Mouse (Mus musculus): ENCODE data around the gene Serpinb13.
"Not testable (repeated sequence)": the region's sequence is repeated elsewhere in the genome, so short reads cannot be mapped to it uniquely, and the experiment has no call there.

Gene Serpinb13

DNA sequence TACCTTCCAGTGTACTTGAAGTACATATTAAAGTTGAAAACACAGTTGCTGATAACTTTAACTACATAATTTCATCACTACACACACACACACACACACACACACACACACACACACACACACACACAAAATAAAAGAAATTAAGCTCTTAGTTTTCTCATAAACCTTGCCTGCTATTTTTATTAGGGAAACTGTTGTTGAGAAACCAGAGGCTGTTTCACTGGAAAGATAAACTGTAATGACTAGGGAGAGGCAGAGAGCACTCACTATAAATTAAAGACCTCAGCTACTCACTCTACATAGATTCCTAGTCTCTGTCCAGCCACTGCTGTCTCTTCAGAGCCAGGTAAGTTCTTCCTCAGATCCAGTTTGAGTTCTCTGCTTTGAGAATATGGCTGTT, at the start of gene Serpinb13:
Gene Serpinb13, plus strand, starts transcription at position 301 of the 400 bp plus-strand sequence.
- no peak for DNase-seq (ENCODE audit: low spot score in 2 of 2)

GRCm38 (mm10) chr1:106931954-106932353, 48.8 kb upstream of the Serpinb13 start:
- no peak for DNase-seq (ENCODE audit: low spot score in 2 of 2)

DNA sequence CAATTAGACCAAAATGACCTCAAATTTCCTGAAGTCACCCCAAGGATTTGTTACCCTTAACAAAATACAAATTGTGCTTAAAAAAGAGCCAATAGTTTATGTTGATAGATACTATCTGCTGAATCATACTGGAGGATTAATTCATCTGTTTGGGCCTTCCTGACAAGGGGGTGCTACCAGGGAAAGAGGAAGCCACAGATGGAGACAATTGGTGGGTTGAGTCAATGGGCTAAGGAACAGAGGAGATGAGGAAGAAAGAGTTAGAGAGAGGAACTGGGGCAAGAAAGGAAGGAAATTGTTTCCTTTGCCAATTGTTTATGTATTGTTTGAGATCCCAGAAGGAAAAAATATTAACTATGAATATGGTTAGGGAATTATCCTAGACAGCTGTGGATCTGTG, 47.1 kb upstream of the Serpinb13 start:
- no peak for DNase-seq (ENCODE audit: low spot score in 2 of 2)

- DNase-seq (ENCODE audit: low spot score in 2 of 2), result no peak
Measured at GRCm38 (mm10) chr1:106934265-106934664, 46.5 kb upstream of the Serpinb13 start, which contains the start of gene Serpinb12. Gene Serpinb12, plus strand, starts transcription at chr1:106934449.

GRCm38 (mm10) chr1:106947217-106947616, 33.6 kb upstream of the Serpinb13 start:
- no peak for DNase-seq (ENCODE audit: low spot score in 2 of 2)

- no peak for DNase-seq (ENCODE audit: low spot score in 2 of 2)
Measured at GRCm38 (mm10) chr1:106959981-106960380, 20.8 kb upstream of the Serpinb13 start.

DNA sequence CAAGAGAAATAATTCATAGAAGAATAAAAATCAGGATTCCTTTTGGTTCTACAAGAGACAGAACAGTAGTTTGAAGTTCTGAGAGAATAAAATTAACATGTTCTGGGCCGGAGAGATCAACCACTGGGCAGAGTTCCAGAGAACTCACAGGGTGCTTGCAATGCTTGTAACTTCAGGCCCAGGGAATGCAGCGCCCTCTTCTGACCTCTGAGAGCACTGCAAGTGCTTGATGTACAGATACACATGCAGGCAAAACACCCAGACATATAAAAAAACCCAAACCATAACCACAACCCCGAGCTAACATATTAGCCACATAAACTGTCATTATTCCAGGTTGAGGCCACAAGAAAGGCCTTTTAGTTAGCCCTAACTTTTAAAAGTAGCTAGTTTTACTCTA, 19.8 kb upstream of the Serpinb13 start:
- peak in 1 of 2 experiments; percentile 7 for DNase-seq (ENCODE audit: low spot score in 2 of 2)

DNA sequence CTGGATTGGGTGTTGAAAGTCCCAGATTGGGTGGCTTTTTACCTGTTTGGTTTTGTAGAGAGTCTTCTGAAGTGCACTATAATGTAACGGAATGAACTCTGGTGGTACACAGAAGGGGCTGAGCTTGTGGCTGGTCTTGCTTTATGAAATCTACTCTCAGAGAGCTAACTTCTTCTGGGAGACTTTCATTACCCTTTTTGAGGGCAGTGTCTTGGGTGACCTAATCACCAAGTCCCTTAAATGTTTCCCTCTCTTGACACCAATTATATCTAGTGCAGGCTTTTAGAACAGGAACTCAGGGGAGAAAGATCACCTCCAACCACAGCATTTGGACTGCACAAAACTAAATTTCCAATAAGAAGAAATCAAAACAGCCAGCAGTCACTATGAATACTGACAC, 2.3 kb downstream of the Serpinb13 start:
- no peak for DNase-seq (ENCODE audit: low spot score in 2 of 2)

DNA sequence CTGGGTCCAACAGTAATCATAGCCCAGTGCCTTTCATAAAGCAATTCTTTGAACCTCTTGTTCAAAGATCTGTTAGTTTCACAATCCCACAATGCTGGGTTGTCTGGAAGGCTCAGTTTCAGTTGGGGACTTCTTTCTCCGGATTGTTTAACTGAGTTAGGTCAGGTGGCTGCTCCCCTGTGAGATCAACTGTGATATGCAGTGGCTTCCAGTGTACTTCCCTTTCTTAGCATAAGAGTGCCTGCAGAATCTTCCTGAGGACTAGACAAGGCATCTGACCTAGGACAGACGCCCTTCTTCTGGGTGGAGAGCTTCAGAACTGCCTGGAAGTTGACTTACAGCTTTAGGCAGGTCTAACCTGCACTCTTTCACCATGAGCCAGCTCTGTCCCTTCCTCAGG, 3.1 kb downstream of the Serpinb13 start:
- no peak for DNase-seq (ENCODE audit: low spot score in 2 of 2)

DNA sequence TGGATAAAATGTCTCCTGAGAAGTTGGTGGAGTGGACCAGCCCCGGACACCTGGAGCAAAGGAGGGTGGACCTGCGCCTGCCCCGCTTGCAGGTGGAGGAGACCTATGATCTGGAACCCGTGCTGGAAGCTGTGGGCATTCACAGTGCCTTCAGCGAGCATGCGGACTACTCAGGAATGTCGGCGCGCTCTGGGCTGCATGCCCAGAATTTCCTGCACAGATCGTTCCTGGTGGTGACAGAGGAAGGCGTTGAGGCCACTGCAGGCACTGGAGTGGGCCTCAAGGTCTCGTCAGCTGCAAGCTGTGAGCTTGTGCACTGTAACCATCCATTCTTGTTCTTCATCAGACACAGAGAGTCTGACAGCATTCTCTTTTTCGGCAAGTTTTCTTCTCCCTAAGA, 19.6 kb downstream of the Serpinb13 start:
- no peak for DNase-seq (ENCODE audit: low spot score in 2 of 2)

DNA sequence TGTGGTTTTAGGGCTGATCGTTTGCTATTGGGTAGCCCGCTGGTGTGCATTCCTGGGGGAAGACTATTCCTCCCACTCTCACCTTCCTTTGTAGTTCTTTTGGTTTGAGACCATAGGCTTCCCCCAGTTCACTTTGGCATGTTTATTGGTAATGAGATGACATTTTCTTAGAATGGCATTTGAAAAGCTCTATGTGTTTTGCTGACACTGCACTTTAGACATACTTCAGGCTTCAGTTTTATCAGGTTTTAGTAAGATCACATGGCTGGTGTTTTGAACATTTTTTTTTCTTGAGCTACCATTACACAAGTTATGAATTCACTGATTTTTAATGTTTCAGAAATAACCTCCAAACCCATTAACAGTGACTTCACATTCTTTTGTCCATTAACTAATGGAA, 21.0 kb downstream of the Serpinb13 start:
- no peak for DNase-seq (ENCODE audit: low spot score in 2 of 2)

DNA sequence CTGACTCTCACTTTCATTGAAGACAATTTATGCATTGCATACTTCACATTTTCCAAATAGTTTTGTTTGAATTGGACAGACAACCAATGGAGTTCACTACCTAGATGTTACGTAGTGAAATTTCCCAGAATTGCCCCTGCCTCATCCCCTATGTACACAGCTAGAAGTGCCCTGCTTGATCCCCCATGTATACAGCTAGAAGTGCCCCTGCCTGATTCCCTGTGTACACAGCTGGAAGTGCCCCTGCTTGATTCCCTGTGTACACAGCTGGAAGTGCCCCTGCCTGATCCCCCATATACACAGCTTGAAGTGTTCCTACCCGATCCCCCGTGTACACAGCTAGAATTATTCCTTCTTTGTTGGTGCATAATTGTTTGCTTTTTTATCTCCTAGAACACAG, 25.5 kb downstream of the Serpinb13 start:
- DNase-seq (ENCODE audit: low spot score in 2 of 2), result no peak

DNA sequence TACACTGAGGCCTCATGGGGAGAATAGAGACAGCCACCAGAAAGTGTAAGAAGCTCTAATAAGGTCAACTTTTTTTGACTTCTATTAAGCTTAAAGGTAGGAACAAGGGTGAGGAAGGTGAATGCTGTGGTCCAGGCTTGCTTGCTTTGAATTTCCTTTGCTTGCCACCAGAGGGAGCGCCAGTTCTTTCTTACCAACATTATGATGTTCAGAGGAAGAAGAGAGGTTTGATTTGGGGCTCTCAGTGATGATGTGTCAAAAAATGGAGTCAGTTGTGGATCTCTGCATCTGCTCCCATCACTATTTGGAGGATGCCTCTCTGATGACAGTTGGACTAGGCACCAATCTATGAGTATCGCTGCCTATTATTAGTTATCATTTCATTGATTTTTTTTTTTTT, 33.7 kb downstream of the Serpinb13 start:
- DNase-seq (ENCODE audit: low spot score in 2 of 2), result peak in 1 of 2 experiments; percentile 18

GRCm38 (mm10) chr1:107015210-107015609, 34.4 kb downstream of the Serpinb13 start:
- no peak for DNase-seq (ENCODE audit: low spot score in 2 of 2)

DNA sequence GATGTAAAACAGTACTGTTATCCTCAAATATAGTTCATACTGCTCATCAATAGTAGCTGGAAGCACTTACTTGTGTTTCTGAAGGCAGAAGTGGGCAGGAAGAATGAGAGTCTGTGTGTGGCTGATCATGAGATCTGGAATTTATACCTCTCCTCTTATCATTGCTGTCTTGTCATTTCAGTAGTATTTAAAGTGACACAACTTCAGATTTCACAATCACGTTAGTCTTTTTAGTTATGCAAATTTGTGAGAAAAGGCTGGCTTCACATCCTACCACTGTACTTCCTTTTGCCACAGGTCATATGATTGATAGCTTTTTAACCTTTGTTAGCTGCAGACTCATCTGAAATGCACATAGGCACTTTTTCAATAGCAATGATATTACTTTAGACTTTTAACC, 45.1 kb downstream of the Serpinb13 start:
- no peak for DNase-seq (ENCODE audit: low spot score in 2 of 2)

- DNase-seq (ENCODE audit: low spot score in 2 of 2), result not testable (repeated sequence)
Measured at GRCm38 (mm10) chr1:107034236-107034635, 53.5 kb downstream of the Serpinb13 start.

Data from frontal cortex, postnatal 14 days (tissue).